Mouse (Mus musculus): ENCODE measurements around the gene C1qb. TPM values are rescaled to one million over a fixed set of nuclear protein-coding genes. Genes with fewer than 3 reads are reported as not detected.

The C1qb gene
- polyA plus RNA-seq, 1 experiment from 2014 or later: 71.4 TPM

- WGBS: 83% methylated on average over 6 of the region's 6 CpGs
- TF ChIP-seq CTCF (IDR thresholded peaks at IDR 0.05; ENCODE audit: low read depth): no peak
- no peaks in the 10 kb centered on the region for H3K9me3 ChIP-seq (ENCODE audit: control insufficient read depth)
- H3K36me3 ChIP-seq (ENCODE audit: control insufficient read depth, insufficient read depth): no peaks in the 10 kb centered on the region
- H3K9ac ChIP-seq (ENCODE audit: low read depth, low read length): no peak overlapping the region
- no peaks in the 10 kb centered on the region for H3K27me3 ChIP-seq (replicated peaks; ENCODE audit: control insufficient read depth, insufficient read depth, low read length)
- no peak overlapping the region for H3K4me2 ChIP-seq (replicated peaks; ENCODE audit: low read depth)
- no peak overlapping the region for H3K27ac ChIP-seq (ENCODE audit: low read depth, low read length)
- ATAC-seq: no peak
- no peaks in the 10 kb centered on the region for H3K4me1 ChIP-seq (replicated peaks; ENCODE audit: control insufficient read depth, insufficient read depth, low read length)
- no peak overlapping the region for H3K4me3 ChIP-seq (ENCODE audit: low read depth, low read length)
Measured at GRCm38 (mm10) chr4:136847166-136847565, 38.8 kb downstream of the C1qb start.

DNA sequence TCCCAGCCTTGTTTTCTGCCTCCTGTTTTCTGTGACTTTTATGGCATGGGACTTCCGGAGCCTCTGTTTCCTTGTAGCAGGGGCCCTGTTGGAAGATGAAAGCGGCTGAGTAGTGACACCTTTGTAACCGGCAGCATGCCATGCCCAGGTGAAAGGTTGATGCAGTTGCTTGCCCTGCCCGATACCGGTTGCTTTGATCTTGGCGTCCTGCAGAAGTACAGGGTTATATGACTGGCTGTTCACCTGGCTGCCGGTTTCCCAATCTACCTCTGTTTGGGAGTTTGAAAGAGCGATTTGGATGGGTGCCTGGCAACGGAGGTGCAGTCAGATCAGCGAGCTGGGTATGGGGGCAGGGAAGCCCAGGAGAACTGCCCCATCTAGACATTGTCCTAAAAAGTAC, 43.2 kb downstream of the C1qb start:
- Histone ChIP-seq H3K9ac (ENCODE audit: low read depth, low read length) (no peak overlapping the region), H3K4me1 (replicated peaks; ENCODE audit: control insufficient read depth, insufficient read depth, low read length) (no peaks in the 10 kb centered on the region), H3K9me3 (ENCODE audit: control insufficient read depth) (no peaks in the 10 kb centered on the region), H3K27me3 (replicated peaks; ENCODE audit: control insufficient read depth, insufficient read depth, low read length) (no peaks in the 10 kb centered on the region), H3K4me2 (replicated peaks; ENCODE audit: low read depth) (peak overlapping the region; percentile 24; the same call in 1 of the 2 replicates), H3K27ac (ENCODE audit: low read depth, low read length) (peak overlapping the region; percentile 58), H3K4me3 (ENCODE audit: low read depth, low read length) (no peak overlapping the region), H3K36me3 (ENCODE audit: control insufficient read depth, insufficient read depth) (no peaks in the 10 kb centered on the region)
- WGBS: 31% methylated on average over 10 of the region's 10 CpGs
- ATAC-seq: peak; percentile 93
- TF ChIP-seq CTCF (IDR thresholded peaks at IDR 0.05; ENCODE audit: low read depth): 0 out of 2 replicates have a peak, but pooled peaks have one; percentile 2

GRCm38 (mm10) chr4:136842033-136842432, 44.0 kb downstream of the C1qb start:
- H3K27me3 ChIP-seq (replicated peaks; ENCODE audit: control insufficient read depth, insufficient read depth, low read length): no peaks in the 10 kb centered on the region
- no peaks in the 10 kb centered on the region for H3K9me3 ChIP-seq (ENCODE audit: control insufficient read depth)
- no peak overlapping the region for H3K4me2 ChIP-seq (replicated peaks; ENCODE audit: low read depth)
- H3K27ac ChIP-seq (ENCODE audit: low read depth, low read length): peak overlapping the region; percentile 41; the same call in 1 of the 2 replicates
- H3K4me3 ChIP-seq (ENCODE audit: low read depth, low read length): no peak overlapping the region
- H3K36me3 ChIP-seq (ENCODE audit: control insufficient read depth, insufficient read depth): no peaks in the 10 kb centered on the region
- no peak overlapping the region for H3K9ac ChIP-seq (ENCODE audit: low read depth, low read length)
- no peaks in the 10 kb centered on the region for H3K4me1 ChIP-seq (replicated peaks; ENCODE audit: control insufficient read depth, insufficient read depth, low read length)
- 19% methylated on average over 4 of the region's 4 CpGs for WGBS
- peak; percentile 29 for ATAC-seq
- no peak for TF ChIP-seq CTCF (IDR thresholded peaks at IDR 0.05; ENCODE audit: low read depth)

DNA sequence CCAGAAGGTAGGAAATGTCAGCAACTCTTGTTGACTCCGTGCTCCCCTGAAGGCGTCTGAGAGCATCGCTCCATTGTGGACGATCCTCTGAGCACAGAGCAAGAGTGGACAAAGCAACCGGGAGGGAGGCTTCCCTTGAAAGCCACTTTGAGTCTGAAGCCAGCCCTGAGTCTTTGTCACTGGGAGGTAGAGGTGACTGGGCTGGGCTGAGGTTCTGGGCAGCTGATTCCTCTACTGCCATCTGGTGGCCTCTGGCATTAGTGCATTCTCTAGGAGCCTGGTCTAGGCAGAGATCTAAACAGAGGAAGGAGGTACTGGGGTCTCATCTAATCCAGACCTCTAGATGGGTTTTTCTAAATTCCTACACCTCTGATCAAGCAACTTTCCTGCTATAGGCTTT, 44.9 kb downstream of the C1qb start:
- H3K36me3 ChIP-seq (ENCODE audit: control insufficient read depth, insufficient read depth): no peaks in the 10 kb centered on the region
- H3K4me3 ChIP-seq (ENCODE audit: low read depth, low read length): no peak overlapping the region
- no peak overlapping the region for H3K4me2 ChIP-seq (replicated peaks; ENCODE audit: low read depth)
- WGBS: 17% methylated on average over 5 of the region's 5 CpGs
- H3K9ac ChIP-seq (ENCODE audit: low read depth, low read length): no peak overlapping the region
- peak; percentile 96 for TF ChIP-seq CTCF (IDR thresholded peaks at IDR 0.05; ENCODE audit: low read depth)
- no peaks in the 10 kb centered on the region for H3K4me1 ChIP-seq (replicated peaks; ENCODE audit: control insufficient read depth, insufficient read depth, low read length)
- no peaks in the 10 kb centered on the region for H3K27me3 ChIP-seq (replicated peaks; ENCODE audit: control insufficient read depth, insufficient read depth, low read length)
- ATAC-seq: peak; percentile 34; the same call in 1 of the 2 replicates
- no peak overlapping the region for H3K27ac ChIP-seq (ENCODE audit: low read depth, low read length)
- no peaks in the 10 kb centered on the region for H3K9me3 ChIP-seq (ENCODE audit: control insufficient read depth)

DNA sequence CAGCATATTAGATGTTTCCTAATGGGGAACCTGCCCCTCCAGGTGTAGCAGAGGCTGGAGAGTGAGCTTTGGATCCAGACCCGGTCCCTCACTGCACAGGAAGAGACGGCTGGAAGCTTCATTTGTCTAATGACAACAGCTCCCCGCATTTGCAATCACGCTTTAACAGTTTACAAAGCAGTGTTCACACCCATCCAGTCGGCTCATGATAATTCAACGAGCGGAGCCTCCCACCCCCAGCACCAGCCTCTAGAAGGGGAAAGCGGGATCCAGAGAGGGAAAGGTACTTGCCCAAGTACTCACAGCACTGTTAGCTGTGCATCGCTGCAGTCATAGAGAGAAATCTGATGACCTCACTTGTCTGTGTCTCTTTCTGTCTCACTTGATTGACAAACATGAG, 47.5 kb downstream of the C1qb start:
- no peak overlapping the region for H3K9ac ChIP-seq (ENCODE audit: low read depth, low read length)
- H3K4me3 ChIP-seq (ENCODE audit: low read depth, low read length): no peak overlapping the region
- no peaks in the 10 kb centered on the region for H3K36me3 ChIP-seq (ENCODE audit: control insufficient read depth, insufficient read depth)
- no peak for TF ChIP-seq CTCF (IDR thresholded peaks at IDR 0.05; ENCODE audit: low read depth)
- no peaks in the 10 kb centered on the region for H3K9me3 ChIP-seq (ENCODE audit: control insufficient read depth)
- ATAC-seq: no peak
- H3K4me2 ChIP-seq (replicated peaks; ENCODE audit: low read depth): no peak overlapping the region
- H3K27ac ChIP-seq (ENCODE audit: low read depth, low read length): no peak overlapping the region
- no peaks in the 10 kb centered on the region for H3K27me3 ChIP-seq (replicated peaks; ENCODE audit: control insufficient read depth, insufficient read depth, low read length)
- H3K4me1 ChIP-seq (replicated peaks; ENCODE audit: control insufficient read depth, insufficient read depth, low read length): no peaks in the 10 kb centered on the region; the same call in 1 of the 2 replicates
- WGBS: 36% methylated on average over 9 of the region's 9 CpGs

GRCm38 (mm10) chr4:136838026-136838425, 48.0 kb downstream of the C1qb start:
- H3K36me3 ChIP-seq (ENCODE audit: control insufficient read depth, insufficient read depth): no peaks in the 10 kb centered on the region
- 0 out of 2 replicates have a peak overlapping the region, but pooled peaks have one; percentile 4 for H3K4me2 ChIP-seq (replicated peaks; ENCODE audit: low read depth)
- no peak overlapping the region for H3K9ac ChIP-seq (ENCODE audit: low read depth, low read length)
- no peak for ATAC-seq
- H3K27me3 ChIP-seq (replicated peaks; ENCODE audit: control insufficient read depth, insufficient read depth, low read length): no peaks in the 10 kb centered on the region
- no peaks in the 10 kb centered on the region for H3K9me3 ChIP-seq (ENCODE audit: control insufficient read depth)
- H3K27ac ChIP-seq (ENCODE audit: low read depth, low read length): no peak overlapping the region
- H3K4me1 ChIP-seq (replicated peaks; ENCODE audit: control insufficient read depth, insufficient read depth, low read length): no peaks in the 10 kb centered on the region; the same call in 1 of the 2 replicates
- no peak overlapping the region for H3K4me3 ChIP-seq (ENCODE audit: low read depth, low read length)
- 36% methylated on average over 9 of the region's 9 CpGs for WGBS
- TF ChIP-seq CTCF (IDR thresholded peaks at IDR 0.05; ENCODE audit: low read depth): no peak

All from intestine, postnatal 0 days (tissue).